Mouse (Mus musculus) embryonic facial prominence, embryonic 10.5 days (tissue): ENCODE results near the gene Lsamp. TPM values are rescaled to one million over a fixed set of nuclear protein-coding genes. Genes with fewer than 3 reads are reported as not detected.
A peak's percentile ranks its signal among the peaks of the same experiment; 100 is the strongest.
"Not testable (repeated sequence)": the region's sequence is repeated elsewhere in the genome, so short reads cannot be mapped to it uniquely, and the experiment has no call there.

Experiments
- DNase-seq: peaks from one replicate; pipeline ENCODE4 v3.0.0-alpha.2; 2017; ENCODE audit warnings: low spot score
- H3K27ac ChIP-seq: fragments of 300-500 bp; sonication (generic); replicated peaks from 2 replicates; pipeline ENCODE4 v1.5.1; 2016; ENCODE audit warnings: mild to moderate bottlenecking
- H3K27me3 ChIP-seq: fragments of 300-500 bp; sonication (generic); replicated peaks from 2 replicates; pipeline ENCODE4 v1.6.1; 2016; ENCODE audit warnings: low read depth, mild to moderate bottlenecking; ENCODE audit not compliant: poor library complexity, severe bottlenecking
- H3K36me3 ChIP-seq: fragments of 300-500 bp; sonication (generic); replicated peaks from 2 replicates; pipeline ENCODE4 v1.6.1; 2016; ENCODE audit warnings: mild to moderate bottlenecking, moderate library complexity
- H3K4me1 ChIP-seq: fragments of 300-500 bp; sonication (generic); 2 replicates; pipeline ENCODE4 v1.6.1; 2016
- H3K4me3 ChIP-seq: fragments of 300-500 bp; sonication (generic); 2 replicates; pipeline ENCODE4 v1.5.1; 2016; ENCODE audit warnings: mild to moderate bottlenecking, moderate library complexity
- H3K9me3 ChIP-seq: fragments of 300-500 bp; sonication (generic); 2 replicates; pipeline ENCODE4 v1.6.1; 2016; ENCODE audit warnings: mild to moderate bottlenecking
- WGBS: fragments of 180-500 bp; shearing (Covaris S2); methylation state at CpG from one replicate; pipeline ENCODE4 v1.1.7; 2016; 5-methylcytosine and 5-hydroxymethylcytosine counted together
- polyA plus RNA-seq: library from polyadenylated mRNA; unstranded; fragments of >200 nt; fragmentation: Nextera tagmentation; extraction: Ambion mirVana; gene quantifications from 2 replicates; pipeline ENCODE4 v1.2.1, GENCODE M21; 2016

Lsamp gene
- polyA plus RNA-seq, 1 experiment from 2014 or later, result 6.3 TPM

- no peak for DNase-seq
- no peak overlapping the region for H3K4me3 ChIP-seq
- no peaks in the 10 kb centered on the region for H3K36me3 ChIP-seq
- no peaks in the 10 kb centered on the region for H3K27me3 ChIP-seq
- WGBS, result 74% methylated on average over 1 of the region's 1 CpGs
- H3K27ac ChIP-seq, result no peak overlapping the region
- no peaks in the 10 kb centered on the region for H3K4me1 ChIP-seq
- no peaks in the 10 kb centered on the region for H3K9me3 ChIP-seq
Measured at GRCm38 (mm10) chr16:40555608-40556007, 571.4 kb downstream of the Lsamp start.

- Histone ChIP-seq H3K27ac (no peak overlapping the region), H3K27me3 (no peaks in the 10 kb centered on the region), H3K9me3 (no peaks in the 10 kb centered on the region), H3K4me1 (no peaks in the 10 kb centered on the region), H3K36me3 (no peaks in the 10 kb centered on the region), H3K4me3 (no peak overlapping the region)
- no peak for DNase-seq
- 86% methylated on average over 5 of the region's 5 CpGs for WGBS
Measured at GRCm38 (mm10) chr16:40557680-40558249, 573.6 kb downstream of the Lsamp start.

GRCm38 (mm10) chr16:40567431-40567941, 583.3 kb downstream of the Lsamp start:
- Histone ChIP-seq H3K27ac (no peak overlapping the region), H3K4me3 (no peak overlapping the region)
- 77% methylated on average over 9 of the region's 9 CpGs for WGBS

GRCm38 (mm10) chr16:40572085-40572745, 588.1 kb downstream of the Lsamp start:
- Histone ChIP-seq H3K36me3 (no peaks in the 10 kb centered on the region), H3K4me3 (no peak overlapping the region), H3K9me3 (no peaks in the 10 kb centered on the region), H3K27me3 (no peaks in the 10 kb centered on the region), H3K27ac (no peak overlapping the region), H3K4me1 (no peaks in the 10 kb centered on the region)
- WGBS, result 92% methylated on average over 12 of the region's 12 CpGs
- no peak for DNase-seq

More at GRCm38 (mm10) chr16:40567431-40567941, 583.3 kb downstream of the Lsamp start:
- H3K27me3 ChIP-seq, result no peaks in the 10 kb centered on the region
- no peaks in the 10 kb centered on the region for H3K36me3 ChIP-seq
- no peaks in the 10 kb centered on the region for H3K4me1 ChIP-seq
- no peaks in the 10 kb centered on the region for H3K9me3 ChIP-seq
- no peak for DNase-seq

- Histone ChIP-seq H3K36me3 (no peaks in the 10 kb centered on the region), H3K27ac (no peak overlapping the region), H3K4me3 (no peak overlapping the region), H3K4me1 (no peaks in the 10 kb centered on the region), H3K27me3 (no peaks in the 10 kb centered on the region), H3K9me3 (no peaks in the 10 kb centered on the region)
- no peak for DNase-seq
- 63% methylated on average over 3 of the region's 3 CpGs for WGBS
Measured at GRCm38 (mm10) chr16:40582076-40582475, 597.9 kb downstream of the Lsamp start.

GRCm38 (mm10) chr16:40593161-40593560, 609.0 kb downstream of the Lsamp start:
- WGBS, result 86% methylated on average over 6 of the region's 6 CpGs
- H3K27ac ChIP-seq, result no peak overlapping the region
- no peaks in the 10 kb centered on the region for H3K36me3 ChIP-seq
- no peak overlapping the region for H3K4me3 ChIP-seq
- no peaks in the 10 kb centered on the region for H3K27me3 ChIP-seq
- 0 out of 2 replicates have a peak, but pooled peaks cover 3% of the 10 kb centered on the region for H3K4me1 ChIP-seq
- DNase-seq, result no peak
- H3K9me3 ChIP-seq, result no peaks in the 10 kb centered on the region

- Histone ChIP-seq H3K27ac (no peak overlapping the region), H3K4me1 (peaks cover 6% of the 10 kb centered on the region), H3K4me3 (no peak overlapping the region), H3K27me3 (no peaks in the 10 kb centered on the region), H3K36me3 (no peaks in the 10 kb centered on the region), H3K9me3 (no peaks in the 10 kb centered on the region)
- 45% methylated on average over 4 of the region's 4 CpGs for WGBS
- DNase-seq, result no peak
Measured at GRCm38 (mm10) chr16:40601431-40602387, 617.5 kb downstream of the Lsamp start.

GRCm38 (mm10) chr16:40607509-40607908, 623.3 kb downstream of the Lsamp start:
- Histone ChIP-seq H3K9me3 (no peaks in the 10 kb centered on the region), H3K4me1 (no peaks in the 10 kb centered on the region), H3K27me3 (no peaks in the 10 kb centered on the region), H3K4me3 (no peak overlapping the region), H3K27ac (no peak overlapping the region), H3K36me3 (no peaks in the 10 kb centered on the region)
- no peak for DNase-seq
- WGBS, result 88% methylated on average over 3 of the region's 3 CpGs

GRCm38 (mm10) chr16:40616697-40617096, 632.5 kb downstream of the Lsamp start:
- not testable (repeated sequence) for H3K27ac ChIP-seq, H3K4me1 ChIP-seq, H3K9me3 ChIP-seq, H3K27me3 ChIP-seq, H3K36me3 ChIP-seq, H3K4me3 ChIP-seq, DNase-seq
- 5% methylated on average over 1 of the region's 1 CpGs for WGBS

GRCm38 (mm10) chr16:40621086-40621485, 636.9 kb downstream of the Lsamp start:
- H3K4me3 ChIP-seq, H3K27me3 ChIP-seq, H3K27ac ChIP-seq, H3K4me1 ChIP-seq, H3K36me3 ChIP-seq, H3K9me3 ChIP-seq: not testable (repeated sequence)
- 50% methylated on average over 7 of the region's 7 CpGs for WGBS
- peak; percentile 17 for DNase-seq

GRCm38 (mm10) chr16:40627159-40627558, 643.0 kb downstream of the Lsamp start:
- H3K4me3 ChIP-seq, result no peak overlapping the region
- H3K36me3 ChIP-seq, result no peaks in the 10 kb centered on the region
- H3K27ac ChIP-seq, result no peak overlapping the region
- H3K27me3 ChIP-seq, result no peaks in the 10 kb centered on the region
- DNase-seq, result no peak
- no peaks in the 10 kb centered on the region for H3K4me1 ChIP-seq
- H3K9me3 ChIP-seq, result no peaks in the 10 kb centered on the region
- 87% methylated on average over 5 of the region's 5 CpGs for WGBS

- 86% methylated on average over 3 of the region's 3 CpGs for WGBS
- H3K4me3 ChIP-seq, result no peak overlapping the region
- no peaks in the 10 kb centered on the region for H3K9me3 ChIP-seq
- no peak overlapping the region for H3K27ac ChIP-seq
- H3K36me3 ChIP-seq, result no peaks in the 10 kb centered on the region
- no peak for DNase-seq
- H3K27me3 ChIP-seq, result no peaks in the 10 kb centered on the region
- H3K4me1 ChIP-seq, result no peaks in the 10 kb centered on the region
Measured at GRCm38 (mm10) chr16:40639621-40640371, 655.6 kb downstream of the Lsamp start.
